Mouse (Mus musculus) mouse embryonic stem cell (cell line): ENCODE data around the gene Fbxw21.
"Not testable (repeated sequence)": the region's sequence is repeated elsewhere in the genome, so short reads cannot be mapped to it uniquely, and the experiment has no call there.

Experiments used
- in situ Hi-C, 2 experiments: fragments of 300-500 bp; cut with MboI; formaldehyde crosslinking; loops; 1 replicate in 1 of 2; 3 replicates in 1 of 2; pipeline ENCODE4 v1.14.3; 2019 to 2020; ENCODE audit warnings: low sequenced_read_pairs in 2 of 2, low pct_unique_long_range_greater_than_20kb in 1 of 2, mixed read lengths in 1 of 2; ENCODE audit not compliant: unreplicated experiment in 1 of 2

The Fbxw21 gene

DNA sequence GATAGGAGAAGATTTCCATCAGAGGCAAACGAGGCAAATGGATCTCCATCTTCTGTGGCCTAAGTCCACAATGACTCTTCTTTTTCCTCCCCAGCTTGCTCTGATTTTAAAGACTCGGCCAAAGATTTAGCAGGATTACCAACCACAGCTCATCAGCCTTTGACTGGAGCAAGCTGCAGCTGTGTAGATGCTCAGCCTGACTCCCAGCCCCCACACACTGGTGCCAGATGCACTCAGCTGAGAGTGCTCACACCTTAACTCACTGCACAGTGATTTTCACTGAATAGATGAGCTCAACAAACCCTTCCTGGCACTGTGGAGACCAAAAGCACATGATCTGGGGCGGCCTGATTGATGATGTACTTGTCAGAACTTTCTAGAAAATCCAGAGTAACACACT, at the start of gene Fbxw21:
Gene Fbxw21 (minus strand): TSS at position 101 of the 400 bp plus-strand sequence.
- in situ Hi-C loops = no loop called here

- in situ Hi-C loops = not testable (repeated sequence)
These were observed 39.5 kb upstream of the Fbxw21 start for GRCm38 (mm10) chr9:109201347-109201746.

DNA sequence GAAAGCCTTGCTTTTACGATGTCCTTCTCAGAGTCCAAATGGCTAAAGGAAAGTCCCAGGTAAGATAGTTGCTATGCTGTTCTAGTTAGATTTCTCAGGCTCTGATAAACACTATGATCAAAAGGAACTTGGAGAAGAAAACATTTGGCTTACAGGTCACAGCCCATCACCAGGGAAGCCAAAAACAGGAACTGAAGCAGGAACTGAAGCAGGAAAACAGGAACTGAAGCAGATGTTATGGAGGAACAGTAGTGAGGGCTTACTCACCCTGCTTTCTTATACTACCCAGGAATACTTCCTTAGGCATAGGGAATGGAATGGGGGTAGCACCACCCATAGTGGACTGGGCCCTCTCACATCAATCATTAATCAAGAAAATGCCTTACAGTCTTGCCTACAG, 38.5 kb upstream of the Fbxw21 start:
- in situ Hi-C loops = no loop called here

- in situ Hi-C loops = no loop called here
These were observed 37.5 kb upstream of the Fbxw21 start for GRCm38 (mm10) chr9:109199353-109199752.

DNA sequence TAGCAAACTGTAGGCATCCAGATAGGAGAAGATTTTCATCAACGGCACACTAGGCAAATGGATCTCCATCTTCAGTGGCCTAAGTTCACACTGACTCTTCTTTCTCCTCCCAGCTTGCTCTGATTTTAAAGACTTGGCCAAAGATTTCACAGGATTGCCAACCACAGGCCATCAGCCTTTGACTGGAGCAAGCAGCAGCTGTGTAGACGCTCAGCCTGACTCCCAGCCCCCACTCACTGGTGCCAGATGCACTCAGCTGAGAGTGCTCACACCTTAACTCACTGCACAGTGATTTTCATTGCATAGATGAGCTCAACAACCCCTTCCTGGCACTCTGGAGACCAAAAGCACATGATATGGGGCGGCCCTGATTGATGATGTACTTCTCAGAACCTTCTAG, 34.0 kb upstream of the Fbxw21 start, which contains the start of gene Fbxw13:
Gene Fbxw13 (minus strand): TSS at position 101 of the 400 bp plus-strand sequence.
- in situ Hi-C loops = not testable (repeated sequence)

DNA sequence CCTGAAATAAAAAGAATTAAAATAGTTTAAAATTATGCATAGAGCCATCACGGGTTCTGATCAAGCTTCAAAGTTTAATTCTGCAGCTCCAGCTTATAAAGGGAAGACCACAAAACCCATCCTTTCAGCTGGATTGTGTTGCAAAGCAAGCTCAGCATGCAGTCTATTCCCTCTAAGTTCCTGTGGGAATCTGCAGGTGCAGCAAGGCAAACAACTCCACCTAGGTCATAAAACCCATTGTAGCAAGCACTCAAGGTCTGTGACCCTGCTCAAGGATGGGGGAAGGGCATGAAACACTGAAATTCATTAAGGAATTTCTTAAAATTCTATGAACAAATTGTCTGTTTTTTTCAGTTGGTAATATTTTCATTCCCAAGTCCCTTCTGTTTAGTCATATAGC, 15.4 kb upstream of the Fbxw21 start:
- in situ Hi-C loops = no loop called here

GRCm38 (mm10) chr9:109176301-109176700, 14.5 kb upstream of the Fbxw21 start:
- in situ Hi-C loops = no loop called here

DNA sequence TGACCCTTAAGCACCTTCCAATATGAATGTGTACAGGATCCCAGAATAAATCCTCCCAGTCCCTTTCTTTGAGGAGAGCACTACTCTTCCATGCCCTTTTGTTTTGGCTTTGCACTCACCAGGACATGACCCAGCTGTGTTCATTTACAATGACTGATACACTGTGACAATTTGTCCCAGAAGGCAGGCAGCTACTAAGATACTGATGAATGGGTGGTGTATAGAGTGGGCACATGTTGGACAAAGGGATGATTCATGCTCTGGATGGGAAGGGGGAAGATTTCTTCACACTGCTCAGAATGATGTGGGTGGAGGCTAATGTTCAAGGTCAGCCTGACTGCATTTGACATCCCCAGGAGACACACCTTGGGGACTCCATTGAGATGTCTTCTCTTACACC, 5.5 kb upstream of the Fbxw21 start:
- in situ Hi-C loops = no loop called here

DNA sequence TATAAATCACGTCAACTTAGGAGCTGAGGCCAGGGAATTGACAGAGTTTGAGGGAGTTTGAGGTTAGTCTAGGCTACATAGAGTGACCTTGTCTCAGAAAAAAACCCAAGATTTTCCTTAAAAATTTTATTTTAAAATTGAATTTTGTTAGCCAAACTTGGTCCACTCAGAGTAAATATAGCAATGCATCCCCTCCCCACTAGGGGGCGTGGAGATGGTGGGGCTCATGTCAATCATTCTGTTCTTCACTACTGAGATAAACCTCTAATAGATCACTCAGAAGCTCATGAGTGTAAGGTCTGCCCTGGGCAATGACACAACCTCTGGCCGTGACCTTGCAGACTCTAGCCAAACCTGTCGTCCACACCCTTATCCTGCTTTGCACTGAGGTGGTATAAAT, 21.4 kb downstream of the Fbxw21 start:
- in situ Hi-C loops = not testable (repeated sequence)

DNA sequence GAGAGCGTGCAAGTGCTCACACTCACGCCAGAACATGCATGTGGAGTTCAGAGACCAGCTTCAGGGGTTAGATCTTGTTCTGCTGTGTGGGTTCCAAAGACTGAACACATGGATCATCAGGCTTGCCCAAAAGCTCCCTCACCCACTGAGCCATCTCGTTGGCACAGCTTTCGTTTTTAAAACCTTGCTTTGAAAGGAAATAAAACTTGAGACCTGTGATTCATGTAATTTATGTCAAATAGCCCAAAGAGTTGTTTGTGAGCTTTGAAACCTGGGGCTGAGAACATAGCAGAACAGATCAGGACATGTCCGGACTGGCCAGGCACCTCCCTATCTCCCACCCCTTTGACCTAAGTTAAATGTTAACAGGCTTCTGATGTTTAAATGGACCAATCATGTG, 31.8 kb downstream of the Fbxw21 start:
- in situ Hi-C loops = no loop called here

- in situ Hi-C loops = no loop called here
These were observed 33.6 kb downstream of the Fbxw21 start for GRCm38 (mm10) chr9:109128211-109128610.

GRCm38 (mm10) chr9:109127076-109127475, 34.8 kb downstream of the Fbxw21 start:
- in situ Hi-C loops = no loop called here

DNA sequence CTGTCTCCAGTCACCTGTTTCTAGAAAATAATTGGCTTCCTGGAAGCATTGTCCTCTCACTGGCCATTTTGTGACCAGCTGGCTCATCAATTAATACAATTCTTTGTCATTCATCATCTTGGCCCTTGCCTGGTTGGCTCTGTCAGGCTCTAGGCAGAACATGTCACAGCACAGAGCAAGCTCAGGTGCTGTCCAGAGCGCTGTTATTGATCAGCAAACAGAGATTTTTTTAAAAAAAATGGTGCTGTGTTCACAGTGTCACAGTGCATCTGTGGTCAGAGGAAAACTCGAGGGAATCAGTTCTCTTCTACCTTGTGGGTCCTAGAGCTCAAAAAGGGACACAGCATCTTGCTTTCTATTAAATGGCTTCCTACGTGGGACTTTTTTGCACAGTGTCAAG, 36.4 kb downstream of the Fbxw21 start:
- in situ Hi-C loops = no loop called here

GRCm38 (mm10) chr9:109125043-109125442, 36.8 kb downstream of the Fbxw21 start:
- in situ Hi-C loops = no loop called here

GRCm38 (mm10) chr9:109124164-109124563, 37.7 kb downstream of the Fbxw21 start:
- in situ Hi-C loops = no loop called here

- in situ Hi-C loops = no loop called here
These were observed 38.6 kb downstream of the Fbxw21 start for GRCm38 (mm10) chr9:109123266-109123665.

DNA sequence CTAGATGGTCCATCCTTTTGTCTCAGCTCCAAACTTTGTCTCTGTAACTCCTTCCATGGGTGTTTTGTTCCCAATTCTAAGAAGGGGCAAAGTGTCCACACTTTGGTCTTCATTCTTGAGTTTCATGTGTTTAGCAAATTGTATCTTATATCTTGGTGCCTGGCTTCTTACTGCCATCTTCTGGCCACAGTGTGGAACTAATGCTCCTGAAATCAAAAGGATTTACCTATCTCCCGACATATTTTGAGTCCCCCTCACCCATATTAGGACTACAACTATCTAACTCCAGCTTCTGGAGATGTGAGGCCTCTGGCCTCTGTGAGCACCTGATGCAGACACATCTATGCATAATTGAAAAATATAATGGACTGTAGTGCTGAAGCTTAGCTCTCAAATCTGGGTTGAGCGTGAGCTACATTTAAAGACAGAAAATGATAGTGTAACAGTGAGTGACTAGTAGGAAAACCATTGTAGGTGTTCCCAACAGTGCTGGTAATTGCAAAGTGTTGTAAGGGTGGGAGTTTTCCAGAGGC, 39.2 kb downstream of the Fbxw21 start:
- in situ Hi-C loops = no loop called here

GRCm38 (mm10) chr9:109120956-109121355, 40.9 kb downstream of the Fbxw21 start:
- in situ Hi-C loops = no loop called here

GRCm38 (mm10) chr9:109119571-109119970, 42.3 kb downstream of the Fbxw21 start:
- in situ Hi-C loops = loop anchor here in 1 of 2 experiments (10.0 kb wide), 1 partner anchor 115 kb away; no protein-coding TSS in a partner anchor

GRCm38 (mm10) chr9:109118106-109118505, 43.7 kb downstream of the Fbxw21 start:
- in situ Hi-C loops = loop anchor here in 1 of 2 experiments (10.0 kb wide), 1 partner anchor 113 kb away; no protein-coding TSS in a partner anchor

GRCm38 (mm10) chr9:109116205-109116604, 45.6 kb downstream of the Fbxw21 start:
- in situ Hi-C loops = loop anchor here in 1 of 2 experiments (10.0 kb wide), 1 partner anchor 111 kb away; no protein-coding TSS in a partner anchor
